Mouse (Mus musculus): Measurements from ENCODE around the gene Gramd4.
"Not testable (repeated sequence)": the region's sequence is repeated elsewhere in the genome, so short reads cannot be mapped to it uniquely, and the experiment has no call there.

Gramd4 gene

GRCm38 (mm10) chr15:86091201-86091997 is 33.9 kb downstream of the Gramd4 start:
- no peak for DNase-seq (ENCODE audit: low spot score)

GRCm38 (mm10) chr15:86091998-86092670 is 34.6 kb downstream of the Gramd4 start:
- DNase-seq (ENCODE audit: low spot score), result no peak

- no peak for DNase-seq (ENCODE audit: low spot score)
Observed at GRCm38 (mm10) chr15:86093236-86093635, 35.7 kb downstream of the Gramd4 start.

GRCm38 (mm10) chr15:86094324-86095121 is 37.0 kb downstream of the Gramd4 start:
- DNase-seq (ENCODE audit: low spot score), result no peak

GRCm38 (mm10) chr15:86095722-86096603 is 38.5 kb downstream of the Gramd4 start:
- no peak for DNase-seq (ENCODE audit: low spot score)

- DNase-seq (ENCODE audit: low spot score), result not testable (repeated sequence)
Observed at GRCm38 (mm10) chr15:86096604-86097020, 39.1 kb downstream of the Gramd4 start.

- no peak for DNase-seq (ENCODE audit: low spot score)
Observed at GRCm38 (mm10) chr15:86097871-86098270, 40.4 kb downstream of the Gramd4 start.

- DNase-seq (ENCODE audit: low spot score), result no peak
Observed at GRCm38 (mm10) chr15:86101585-86101984, 44.1 kb downstream of the Gramd4 start.

GRCm38 (mm10) chr15:86102308-86102707 is 44.8 kb downstream of the Gramd4 start:
- DNase-seq (ENCODE audit: low spot score), result no peak

- no peak for DNase-seq (ENCODE audit: low spot score)
Observed at GRCm38 (mm10) chr15:86104401-86105344, 47.2 kb downstream of the Gramd4 start.

GRCm38 (mm10) chr15:86105345-86105697 is 47.8 kb downstream of the Gramd4 start:
- no peak for DNase-seq (ENCODE audit: low spot score)

GRCm38 (mm10) chr15:86105751-86106150 is 48.3 kb downstream of the Gramd4 start:
- no peak for DNase-seq (ENCODE audit: low spot score)

- DNase-seq (ENCODE audit: low spot score), result no peak
Observed at GRCm38 (mm10) chr15:86107831-86108471, 50.5 kb downstream of the Gramd4 start.

- DNase-seq (ENCODE audit: low spot score), result no peak
Observed at GRCm38 (mm10) chr15:86109245-86109644, 51.8 kb downstream of the Gramd4 start.

- no peak for DNase-seq (ENCODE audit: low spot score)
Observed at GRCm38 (mm10) chr15:86109650-86110211, 52.2 kb downstream of the Gramd4 start.

- no peak for DNase-seq (ENCODE audit: low spot score)
Observed at GRCm38 (mm10) chr15:86110361-86111103, 53.0 kb downstream of the Gramd4 start.

- no peak for DNase-seq (ENCODE audit: low spot score)
Observed at GRCm38 (mm10) chr15:86112707-86113341, 55.3 kb downstream of the Gramd4 start.

- peak; percentile 37 for DNase-seq (ENCODE audit: low spot score)
Observed at GRCm38 (mm10) chr15:86113342-86113710, 55.8 kb downstream of the Gramd4 start.

All from embryo, embryonic 10.5 days (tissue).